Mouse (Mus musculus): Measurements from ENCODE around the gene Macrod2. TPM values are rescaled to one million over a fixed set of nuclear protein-coding genes. Genes with fewer than 3 reads are reported as not detected.

The Macrod2 gene
- polyA plus RNA-seq, 2 experiments = 2.1 to 7.7 TPM

DNA sequence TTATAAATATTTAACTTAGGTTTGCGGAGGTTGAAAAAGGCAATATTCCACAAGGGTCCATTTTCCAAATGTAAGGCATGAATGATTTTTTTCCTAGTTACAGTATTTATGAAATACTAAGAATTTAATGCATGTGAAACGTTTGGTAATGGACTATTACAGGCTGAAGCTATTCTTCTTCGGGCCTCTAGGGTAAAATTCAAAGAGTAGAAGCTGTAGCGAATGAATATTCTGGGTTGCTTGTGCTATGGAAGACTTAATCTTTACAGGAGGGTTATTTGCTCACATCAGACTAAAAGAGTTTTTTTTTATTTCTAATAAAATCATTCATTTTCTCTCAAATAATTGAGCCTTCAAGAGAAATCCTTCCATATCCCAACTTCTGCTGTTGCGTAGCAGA lies 1039.0 kb downstream of the Macrod2 start:
- ATAC-seq (ENCODE audit: insufficient read depth) (no peak), DNase-seq (ENCODE audit: low read depth in 3 of 3, low spot score in 3 of 3) (no peak)
- TF ChIP-seq CTCF (IDR thresholded peaks at IDR 0.05; ENCODE audit: low read depth) (no peak), EP300 (IDR thresholded peaks at IDR 0.05; ENCODE audit: low read depth) (no peak)
- Histone ChIP-seq H3K9ac (replicated peaks) (no peak overlapping the region), H3K27me3 (ENCODE audit: control insufficient read depth, insufficient read depth, low read length) (no peaks in the 10 kb centered on the region), H3K9me3 (ENCODE audit: control insufficient read depth, low read length) (no peaks in the 10 kb centered on the region), H3K4me2 (ENCODE audit: low read depth) (no peak overlapping the region), H3K36me3 (replicated peaks; ENCODE audit: control insufficient read depth, insufficient read depth, low read depth) (no peaks in the 10 kb centered on the region), H3K4me3 (ENCODE audit: insufficient read depth in 1 of 2, low read depth in 2 of 2, low read length in 2 of 2) (no peak overlapping the region), H3K4me1 (replicated peaks; ENCODE audit: control insufficient read depth in 2 of 2, insufficient read depth in 2 of 2, low read length in 1 of 2) (no peaks in the 10 kb centered on the region), H3K27ac (no peak overlapping the region)
- WGBS (ENCODE audit: insufficient replicate concordance) = 60% methylated on average over 5 of the region's 5 CpGs

- Histone ChIP-seq H3K4me2 (ENCODE audit: low read depth) (no peak overlapping the region), H3K27me3 (ENCODE audit: control insufficient read depth, insufficient read depth, low read length) (no peaks in the 10 kb centered on the region), H3K27ac (no peak overlapping the region), H3K36me3 (replicated peaks; ENCODE audit: control insufficient read depth, insufficient read depth, low read depth) (no peaks in the 10 kb centered on the region), H3K4me1 (replicated peaks; ENCODE audit: control insufficient read depth in 2 of 2, insufficient read depth in 2 of 2, low read length in 1 of 2) (no peaks in the 10 kb centered on the region), H3K9me3 (ENCODE audit: control insufficient read depth, low read length) (no peaks in the 10 kb centered on the region), H3K4me3 (ENCODE audit: insufficient read depth in 1 of 2, low read depth in 2 of 2, low read length in 2 of 2) (no peak overlapping the region), H3K9ac (replicated peaks) (no peak overlapping the region)
- TF ChIP-seq CTCF (IDR thresholded peaks at IDR 0.05; ENCODE audit: low read depth) (no peak), EP300 (IDR thresholded peaks at IDR 0.05; ENCODE audit: low read depth) (no peak)
- DNase-seq (ENCODE audit: low read depth in 3 of 3, low spot score in 3 of 3) (no peak), ATAC-seq (ENCODE audit: insufficient read depth) (no peak)
- WGBS (ENCODE audit: insufficient replicate concordance) = 59% methylated on average over 16 of the region's 16 CpGs
Observed at GRCm38 (mm10) chr2:141434731-141435570, 1039.8 kb downstream of the Macrod2 start.

DNA sequence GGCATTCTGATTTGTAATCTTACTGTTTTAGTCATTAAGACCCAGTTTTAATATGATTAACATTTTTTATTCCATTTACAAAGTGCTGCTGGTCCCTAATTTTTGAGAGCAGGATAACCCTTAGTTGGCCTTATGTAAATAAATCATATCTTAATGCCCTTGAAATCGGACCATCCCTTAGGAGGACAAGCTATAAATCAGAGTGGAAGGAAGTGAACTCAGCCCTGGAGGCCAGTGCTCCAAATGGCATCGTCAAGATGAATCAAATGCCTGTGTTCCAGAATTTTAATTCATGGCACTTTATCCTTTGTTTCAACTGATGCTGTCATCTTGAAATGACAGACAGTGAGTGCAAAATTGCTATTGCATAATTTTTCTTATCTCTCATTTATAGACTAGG lies 1046.8 kb downstream of the Macrod2 start:
- H3K9ac ChIP-seq (replicated peaks) = no peak overlapping the region
- WGBS (ENCODE audit: insufficient replicate concordance) = 38% methylated on average over 2 of the region's 2 CpGs
- no peaks in the 10 kb centered on the region for H3K36me3 ChIP-seq (replicated peaks; ENCODE audit: control insufficient read depth, insufficient read depth, low read depth)
- H3K4me2 ChIP-seq (ENCODE audit: low read depth) = no peak overlapping the region
- DNase-seq (ENCODE audit: low read depth in 3 of 3, low spot score in 3 of 3) (no peak), ATAC-seq (ENCODE audit: insufficient read depth) (no peak)
- H3K27ac ChIP-seq = no peak overlapping the region
- no peaks in the 10 kb centered on the region for H3K4me1 ChIP-seq (replicated peaks; ENCODE audit: control insufficient read depth in 2 of 2, insufficient read depth in 2 of 2, low read length in 1 of 2)
- no peak overlapping the region for H3K4me3 ChIP-seq (ENCODE audit: insufficient read depth in 1 of 2, low read depth in 2 of 2, low read length in 2 of 2)
- TF ChIP-seq CTCF (IDR thresholded peaks at IDR 0.05; ENCODE audit: low read depth) = no peak
- TF ChIP-seq EP300 (IDR thresholded peaks at IDR 0.05; ENCODE audit: low read depth) = no peak
- H3K27me3 ChIP-seq (ENCODE audit: control insufficient read depth, insufficient read depth, low read length) = no peaks in the 10 kb centered on the region
- no peaks in the 10 kb centered on the region for H3K9me3 ChIP-seq (ENCODE audit: control insufficient read depth, low read length)

DNA sequence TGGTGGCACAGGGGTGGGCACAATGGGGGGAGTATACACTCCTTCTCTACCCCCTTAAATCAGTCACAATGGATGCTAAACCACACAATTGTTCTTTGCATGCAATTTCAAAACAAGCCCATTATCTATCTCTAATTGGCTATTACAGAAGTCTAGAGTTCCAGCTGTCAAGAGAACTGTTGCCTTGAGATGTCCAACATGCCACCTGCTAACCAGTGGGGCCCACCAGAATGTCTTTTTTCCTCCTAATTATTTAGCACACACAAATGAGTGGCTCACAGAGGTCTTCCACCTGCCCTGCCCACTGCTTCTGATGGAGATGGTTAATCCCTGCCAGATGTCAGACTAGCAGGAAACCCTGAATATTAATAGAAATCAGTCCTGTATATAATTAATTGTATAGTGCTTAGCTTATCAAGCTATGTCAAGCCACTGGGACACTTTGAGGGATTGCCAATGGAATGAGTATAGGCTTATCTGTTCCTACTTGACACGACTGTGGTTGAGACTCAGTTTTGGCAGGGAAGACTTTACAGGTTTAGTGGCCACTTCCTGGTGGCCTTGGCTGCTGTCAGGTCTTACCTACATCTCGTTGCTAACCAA lies 1054.1 kb downstream of the Macrod2 start:
- Histone ChIP-seq H3K4me1 (replicated peaks; ENCODE audit: control insufficient read depth in 2 of 2, insufficient read depth in 2 of 2, low read length in 1 of 2) (no peaks in the 10 kb centered on the region), H3K27me3 (ENCODE audit: control insufficient read depth, insufficient read depth, low read length) (no peaks in the 10 kb centered on the region), H3K27ac (no peak overlapping the region), H3K9ac (replicated peaks) (no peak overlapping the region), H3K4me3 (ENCODE audit: insufficient read depth in 1 of 2, low read depth in 2 of 2, low read length in 2 of 2) (no peak overlapping the region), H3K36me3 (replicated peaks; ENCODE audit: control insufficient read depth, insufficient read depth, low read depth) (no peaks in the 10 kb centered on the region), H3K4me2 (ENCODE audit: low read depth) (no peak overlapping the region), H3K9me3 (ENCODE audit: control insufficient read depth, low read length) (no peaks in the 10 kb centered on the region)
- TF ChIP-seq CTCF (IDR thresholded peaks at IDR 0.05; ENCODE audit: low read depth) (no peak), EP300 (IDR thresholded peaks at IDR 0.05; ENCODE audit: low read depth) (no peak)
- ATAC-seq (ENCODE audit: insufficient read depth) = no peak
- DNase-seq (ENCODE audit: low read depth in 3 of 3, low spot score in 3 of 3) = no peak
- WGBS (ENCODE audit: insufficient replicate concordance) = 32% methylated on average over 2 of the region's 2 CpGs

DNA sequence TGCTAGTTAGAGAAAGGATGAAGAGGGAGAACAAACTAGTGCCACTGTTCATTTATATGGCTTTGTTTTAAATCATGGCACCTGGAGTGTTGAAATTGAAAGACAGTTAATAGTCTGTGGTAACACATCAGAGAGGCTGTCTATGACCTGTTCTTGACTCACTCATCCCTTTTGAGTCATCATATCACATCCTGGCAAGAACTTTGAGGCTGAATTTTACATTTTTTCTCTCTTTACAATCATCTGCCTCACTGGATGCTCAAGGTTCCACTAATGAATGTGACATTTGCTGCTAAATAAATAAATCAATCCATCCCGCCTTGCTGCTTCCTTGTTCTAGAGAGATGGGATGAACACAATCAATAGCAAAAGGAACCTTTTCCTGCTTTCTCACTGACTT lies 1068.8 kb downstream of the Macrod2 start:
- TF ChIP-seq EP300 (IDR thresholded peaks at IDR 0.05; ENCODE audit: low read depth) = no peak
- TF ChIP-seq CTCF (IDR thresholded peaks at IDR 0.05; ENCODE audit: low read depth) = no peak
- Histone ChIP-seq H3K4me1 (replicated peaks; ENCODE audit: control insufficient read depth in 2 of 2, insufficient read depth in 2 of 2, low read length in 1 of 2) (no peaks in the 10 kb centered on the region), H3K27ac (no peak overlapping the region), H3K9me3 (ENCODE audit: control insufficient read depth, low read length) (no peaks in the 10 kb centered on the region), H3K36me3 (replicated peaks; ENCODE audit: control insufficient read depth, insufficient read depth, low read depth) (no peaks in the 10 kb centered on the region), H3K4me3 (ENCODE audit: insufficient read depth in 1 of 2, low read depth in 2 of 2, low read length in 2 of 2) (no peak overlapping the region), H3K9ac (replicated peaks) (no peak overlapping the region), H3K4me2 (ENCODE audit: low read depth) (no peak overlapping the region), H3K27me3 (ENCODE audit: control insufficient read depth, insufficient read depth, low read length) (no peaks in the 10 kb centered on the region)
- 78% methylated on average over 1 of the region's 1 CpGs for WGBS (ENCODE audit: insufficient replicate concordance)
- DNase-seq (ENCODE audit: low read depth in 3 of 3, low spot score in 3 of 3) (no peak), ATAC-seq (ENCODE audit: insufficient read depth) (no peak)
